Mouse (Mus musculus): ENCODE measurements around the gene G3bp2. TPM values are rescaled to one million over a fixed set of nuclear protein-coding genes. Genes with fewer than 3 reads are reported as not detected.

Gene G3bp2
- polyA plus RNA-seq, 1 experiment from 2014 or later: 151 TPM

DNA sequence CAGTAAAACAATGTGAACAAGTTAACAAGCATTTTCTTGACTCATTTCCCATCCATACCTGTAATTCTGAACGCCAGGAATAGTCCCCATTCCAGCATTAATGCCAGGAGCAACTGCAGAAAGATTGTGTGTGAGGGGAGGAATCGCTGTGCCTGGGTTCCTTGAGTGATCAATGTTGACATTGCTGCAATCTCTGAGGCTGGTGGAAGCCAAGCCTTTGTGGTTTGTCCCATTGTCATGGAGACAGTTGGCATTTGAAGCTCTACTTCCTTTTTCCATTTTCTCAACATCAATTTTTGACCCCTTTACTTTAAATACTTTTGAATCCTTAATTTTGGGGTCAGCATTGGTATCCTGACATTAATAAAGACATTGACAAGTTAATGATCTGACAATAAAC is 63.6 kb downstream of the G3bp2 start:
- WGBS: 55% methylated on average over 2 of the region's 2 CpGs

DNA sequence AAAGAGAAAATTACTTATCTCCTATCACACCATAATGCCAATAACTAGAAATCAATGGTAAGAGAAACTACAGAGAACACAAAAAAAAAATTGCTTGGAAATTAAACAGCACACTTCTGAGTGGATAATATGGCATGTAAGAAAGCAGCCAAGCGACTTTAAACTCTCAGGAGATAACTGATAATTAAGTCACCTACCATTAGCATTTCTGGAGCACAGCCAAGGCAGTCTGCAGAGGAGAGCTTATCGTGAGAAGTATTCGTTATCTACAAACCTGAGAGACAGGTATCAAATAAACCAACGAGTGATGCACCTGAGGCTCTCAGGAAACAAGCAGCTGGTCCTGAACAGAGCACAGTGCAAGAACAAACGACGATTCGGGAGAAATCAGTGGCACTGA is 71.8 kb downstream of the G3bp2 start:
- WGBS: 49% methylated on average over 7 of the region's 7 CpGs
- H3K9ac ChIP-seq (ENCODE audit: low read length): no peak overlapping the region
- H3K4me1 ChIP-seq (ENCODE audit: control insufficient read depth in 2 of 2, insufficient read depth in 2 of 2, low read length in 2 of 2): no peaks in the 10 kb centered on the region
- no peaks in the 10 kb centered on the region for H3K9me3 ChIP-seq (ENCODE audit: control insufficient read depth, low read length)
- ATAC-seq (ENCODE audit: insufficient number of reproducible peaks, insufficient read depth, low FRiP score, low read depth): no peak
- no peak overlapping the region for H3K4me3 ChIP-seq (ENCODE audit: control insufficient read depth in 1 of 2, insufficient read depth in 1 of 2, low read depth in 1 of 2, low read length in 2 of 2)
- no peaks in the 10 kb centered on the region for H3K36me3 ChIP-seq (ENCODE audit: control insufficient read depth, insufficient read depth, low read length)
- no peaks in the 10 kb centered on the region for H3K27me3 ChIP-seq (ENCODE audit: control insufficient read depth, insufficient read depth, low read length)
- H3K27ac ChIP-seq (replicated peaks in 1 of 2; ENCODE audit: control insufficient read depth in 1 of 2, insufficient read depth in 1 of 2, low read depth in 2 of 2, low read length in 2 of 2): no peak overlapping the region
- no peak overlapping the region for H3K4me2 ChIP-seq (ENCODE audit: low read length)

More for the DNA sequence above, 63.6 kb downstream of the G3bp2 start:
- no peak overlapping the region for H3K4me3 ChIP-seq (ENCODE audit: control insufficient read depth in 1 of 2, insufficient read depth in 1 of 2, low read depth in 1 of 2, low read length in 2 of 2)
- H3K9me3 ChIP-seq (ENCODE audit: control insufficient read depth, low read length): no peaks in the 10 kb centered on the region
- no peak overlapping the region for H3K27ac ChIP-seq (replicated peaks in 1 of 2; ENCODE audit: control insufficient read depth in 1 of 2, insufficient read depth in 1 of 2, low read depth in 2 of 2, low read length in 2 of 2)
- no peaks in the 10 kb centered on the region for H3K36me3 ChIP-seq (ENCODE audit: control insufficient read depth, insufficient read depth, low read length)
- no peak overlapping the region for H3K9ac ChIP-seq (ENCODE audit: low read length)
- no peaks in the 10 kb centered on the region for H3K27me3 ChIP-seq (ENCODE audit: control insufficient read depth, insufficient read depth, low read length)
- ATAC-seq (ENCODE audit: insufficient number of reproducible peaks, insufficient read depth, low FRiP score, low read depth): no peak
- peaks cover 0 to 2% of the 10 kb centered on the region in 2 experiments; a peak in 1 of 4 replicates for H3K4me1 ChIP-seq (ENCODE audit: control insufficient read depth in 2 of 2, insufficient read depth in 2 of 2, low read length in 2 of 2)
- no peak overlapping the region for H3K4me2 ChIP-seq (ENCODE audit: low read length)

DNA sequence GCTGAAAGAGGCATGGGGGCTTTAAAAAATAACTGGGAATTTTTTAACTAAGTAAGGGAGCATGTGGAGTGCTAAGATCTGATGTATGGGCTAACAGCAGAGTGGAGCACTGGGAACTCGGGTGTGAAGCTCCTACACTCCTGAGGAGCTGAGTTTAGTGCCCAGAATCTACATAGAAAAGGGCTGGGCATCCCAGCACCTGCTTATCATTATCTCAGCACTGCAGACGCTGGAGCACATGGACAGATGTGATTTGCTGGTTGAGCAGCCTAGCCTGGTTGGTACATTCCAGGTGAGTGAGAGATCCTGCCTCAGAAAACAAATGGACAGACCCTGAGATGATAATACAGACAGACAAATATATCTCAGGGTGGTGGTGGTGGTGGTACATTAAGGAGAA is 73.7 kb downstream of the G3bp2 start:
- Histone ChIP-seq H3K9ac (ENCODE audit: low read length) (no peak overlapping the region), H3K27ac (replicated peaks in 1 of 2; ENCODE audit: control insufficient read depth in 1 of 2, insufficient read depth in 1 of 2, low read depth in 2 of 2, low read length in 2 of 2) (no peak overlapping the region), H3K36me3 (ENCODE audit: control insufficient read depth, insufficient read depth, low read length) (no peaks in the 10 kb centered on the region), H3K27me3 (ENCODE audit: control insufficient read depth, insufficient read depth, low read length) (no peaks in the 10 kb centered on the region), H3K4me2 (ENCODE audit: low read length) (no peak overlapping the region), H3K9me3 (ENCODE audit: control insufficient read depth, low read length) (no peaks in the 10 kb centered on the region), H3K4me1 (ENCODE audit: control insufficient read depth in 2 of 2, insufficient read depth in 2 of 2, low read length in 2 of 2) (no peaks in the 10 kb centered on the region), H3K4me3 (ENCODE audit: control insufficient read depth in 1 of 2, insufficient read depth in 1 of 2, low read depth in 1 of 2, low read length in 2 of 2) (no peak overlapping the region)
- 28% methylated on average over 2 of the region's 2 CpGs for WGBS
- ATAC-seq (ENCODE audit: insufficient number of reproducible peaks, insufficient read depth, low FRiP score, low read depth): no peak

DNA sequence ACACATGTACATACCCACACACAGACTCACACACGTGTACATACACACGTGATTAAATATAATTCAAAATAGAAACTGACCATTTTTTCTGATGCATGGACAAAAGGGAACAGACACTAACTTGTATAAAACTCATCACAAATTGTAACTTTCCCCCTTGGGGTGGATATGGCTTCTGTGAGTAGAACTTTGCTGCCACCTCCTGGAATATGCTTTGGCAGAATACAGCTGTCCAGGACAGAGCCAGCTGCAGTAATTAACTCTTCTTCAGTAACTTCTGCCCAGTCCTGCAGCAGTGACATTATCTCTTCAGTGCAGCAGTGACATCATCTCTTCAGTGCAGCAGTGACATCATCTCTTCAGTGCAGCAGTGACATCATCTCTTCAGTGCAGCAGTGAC is 80.5 kb downstream of the G3bp2 start:
- H3K4me2 ChIP-seq (ENCODE audit: low read length): no peak overlapping the region
- peaks cover 13% of the 10 kb centered on the region for H3K9me3 ChIP-seq (ENCODE audit: control insufficient read depth, low read length)
- no peaks in the 10 kb centered on the region for H3K4me1 ChIP-seq (ENCODE audit: control insufficient read depth in 2 of 2, insufficient read depth in 2 of 2, low read length in 2 of 2)
- H3K36me3 ChIP-seq (ENCODE audit: control insufficient read depth, insufficient read depth, low read length): no peaks in the 10 kb centered on the region
- no peak for ATAC-seq (ENCODE audit: insufficient number of reproducible peaks, insufficient read depth, low FRiP score, low read depth)
- H3K27me3 ChIP-seq (ENCODE audit: control insufficient read depth, insufficient read depth, low read length): no peaks in the 10 kb centered on the region
- no peak overlapping the region for H3K9ac ChIP-seq (ENCODE audit: low read length)
- H3K4me3 ChIP-seq (ENCODE audit: control insufficient read depth in 1 of 2, insufficient read depth in 1 of 2, low read depth in 1 of 2, low read length in 2 of 2): no peak overlapping the region
- no peak overlapping the region for H3K27ac ChIP-seq (replicated peaks in 1 of 2; ENCODE audit: control insufficient read depth in 1 of 2, insufficient read depth in 1 of 2, low read depth in 2 of 2, low read length in 2 of 2)
- WGBS: 50% methylated on average over 2 of the region's 2 CpGs

Other genes with a start within 250 kb of the G3bp2 start
- gene Rchy1, start 120.7 kb downstream of the G3bp2 start, polyA plus RNA-seq (2014; fragmentation: Nextera tagmentation; extraction: Ambion mirVana): 49.8 and 52.8 TPM in 2 replicates
- not detected in 2 replicates for gene Odaph, start 96.2 kb downstream of the G3bp2 start, polyA plus RNA-seq (2014; fragmentation: Nextera tagmentation; extraction: Ambion mirVana)
- gene Cdkl2, start 39.8 kb downstream of the G3bp2 start, polyA plus RNA-seq (2014; fragmentation: Nextera tagmentation; extraction: Ambion mirVana): 1.1 and 1.5 TPM in 2 replicates
- 21.3 and 22.9 TPM in 2 replicates for gene Uso1, start 54.2 kb upstream of the G3bp2 start, polyA plus RNA-seq (2014; fragmentation: Nextera tagmentation; extraction: Ambion mirVana)
- not detected in 2 replicates for gene U90926, start 131.7 kb upstream of the G3bp2 start, polyA plus RNA-seq (2014; fragmentation: Nextera tagmentation; extraction: Ambion mirVana)
- gene Ppef2, start 172.6 kb upstream of the G3bp2 start, polyA plus RNA-seq (2014; fragmentation: Nextera tagmentation; extraction: Ambion mirVana): not detected in 2 replicates
- gene Naaa, start 194.5 kb upstream of the G3bp2 start, polyA plus RNA-seq (2014; fragmentation: Nextera tagmentation; extraction: Ambion mirVana): 6.0 and 6.3 TPM in 2 replicates
- gene Sdad1, start 226.8 kb upstream of the G3bp2 start, polyA plus RNA-seq (2014; fragmentation: Nextera tagmentation; extraction: Ambion mirVana): 23.4 and 25.8 TPM in 2 replicates
- not detected in 2 replicates for gene Cxcl9, start 244.4 kb upstream of the G3bp2 start, polyA plus RNA-seq (2014; fragmentation: Nextera tagmentation; extraction: Ambion mirVana)
- gene Art3, start 248.1 kb upstream of the G3bp2 start, polyA plus RNA-seq (2014; fragmentation: Nextera tagmentation; extraction: Ambion mirVana): 59.2 and 60.2 TPM in 2 replicates